Mouse (Mus musculus) neural tube, embryonic 12.5 days (tissue): ENCODE data around the gene Tagln2. TPM values are rescaled to one million over a fixed set of nuclear protein-coding genes. Genes with fewer than 3 reads are reported as not detected.
A peak's percentile ranks its signal among the peaks of the same experiment; 100 is the strongest.

Experiments
- ATAC-seq: fragments of 200-750 bp; cut with Nextera tagmentation; 2 replicates; pipeline ENCODE4 v1.8.0; 2017; ENCODE audit warnings: low read depth, mild to moderate bottlenecking, moderate TSS enrichment, moderate library complexity; ENCODE audit not compliant: low FRiP score
- H3K27ac ChIP-seq: fragments of 300-500 bp; sonication (generic); 2 replicates; pipeline ENCODE4 v1.5.1; 2016
- H3K27me3 ChIP-seq: fragments of 300-500 bp; sonication (generic); replicated peaks from 2 replicates; pipeline ENCODE4 v1.6.1; 2016; ENCODE audit warnings: mild to moderate bottlenecking
- H3K36me3 ChIP-seq: fragments of 300-500 bp; sonication (generic); 2 replicates; pipeline ENCODE4 v1.6.1; 2016; ENCODE audit warnings: mild to moderate bottlenecking
- H3K4me1 ChIP-seq: fragments of 300-500 bp; sonication (generic); 2 replicates; pipeline ENCODE4 v1.6.1; 2016
- H3K4me2 ChIP-seq: fragments of 300-500 bp; sonication (generic); replicated peaks from 2 replicates; pipeline ENCODE4 v1.6.1; 2016; ENCODE audit warnings: mild to moderate bottlenecking
- H3K4me3 ChIP-seq: fragments of 300-500 bp; sonication (generic); 2 replicates; pipeline ENCODE4 v1.5.1; 2016
- H3K9ac ChIP-seq: fragments of 300-500 bp; sonication (generic); 2 replicates; pipeline ENCODE4 v1.6.1; 2016; ENCODE audit warnings: mild to moderate bottlenecking
- H3K9me3 ChIP-seq: fragments of 300-500 bp; sonication (generic); 2 replicates; pipeline ENCODE4 v1.6.1; 2016; ENCODE audit warnings: mild to moderate bottlenecking
- WGBS: fragments of 180-500 bp; shearing (Covaris S2); methylation state at CpG from one replicate; pipeline ENCODE4 v1.1.7; 2016; 5-methylcytosine and 5-hydroxymethylcytosine counted together
- polyA plus RNA-seq: library from polyadenylated mRNA; unstranded; fragments of >200 nt; fragmentation: Nextera tagmentation; extraction: Ambion mirVana; gene quantifications from 2 replicates; pipeline ENCODE4 v1.2.1, GENCODE M21; 2016

The Tagln2 gene
- polyA plus RNA-seq, 1 experiment from 2014 or later = 131 TPM

DNA sequence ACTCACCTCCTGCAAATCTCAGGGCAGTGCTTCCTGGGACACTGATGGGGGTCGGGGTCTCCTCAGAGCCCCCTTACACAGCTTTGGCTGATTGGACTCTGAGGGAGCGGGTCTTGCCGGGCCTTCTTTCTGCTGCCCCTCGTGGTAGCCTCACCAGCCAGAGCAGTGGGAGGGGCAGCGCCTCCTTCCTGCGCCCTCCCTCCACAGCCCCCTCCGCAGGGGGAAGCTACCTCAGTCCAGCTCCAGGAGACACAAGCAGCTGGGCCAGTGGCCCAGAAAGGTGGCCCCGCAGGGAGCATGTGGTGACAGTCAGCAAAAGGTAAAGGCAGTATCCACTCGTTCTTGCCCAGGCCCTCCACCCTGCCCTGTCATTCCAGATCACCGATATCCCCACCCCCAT lies 2.4 kb upstream of the Tagln2 start:
- ATAC-seq = no peak
- no peak overlapping the region for H3K4me2 ChIP-seq
- H3K9me3 ChIP-seq = no peaks in the 10 kb centered on the region
- WGBS = 88% methylated on average over 10 of the region's 10 CpGs
- H3K4me3 ChIP-seq = no peak overlapping the region
- peaks cover 27% of the 10 kb centered on the region for H3K27me3 ChIP-seq
- peaks cover 25% of the 10 kb centered on the region for H3K4me1 ChIP-seq
- H3K27ac ChIP-seq = no peak overlapping the region
- peaks cover 62% of the 10 kb centered on the region for H3K36me3 ChIP-seq
- no peak overlapping the region for H3K9ac ChIP-seq

DNA sequence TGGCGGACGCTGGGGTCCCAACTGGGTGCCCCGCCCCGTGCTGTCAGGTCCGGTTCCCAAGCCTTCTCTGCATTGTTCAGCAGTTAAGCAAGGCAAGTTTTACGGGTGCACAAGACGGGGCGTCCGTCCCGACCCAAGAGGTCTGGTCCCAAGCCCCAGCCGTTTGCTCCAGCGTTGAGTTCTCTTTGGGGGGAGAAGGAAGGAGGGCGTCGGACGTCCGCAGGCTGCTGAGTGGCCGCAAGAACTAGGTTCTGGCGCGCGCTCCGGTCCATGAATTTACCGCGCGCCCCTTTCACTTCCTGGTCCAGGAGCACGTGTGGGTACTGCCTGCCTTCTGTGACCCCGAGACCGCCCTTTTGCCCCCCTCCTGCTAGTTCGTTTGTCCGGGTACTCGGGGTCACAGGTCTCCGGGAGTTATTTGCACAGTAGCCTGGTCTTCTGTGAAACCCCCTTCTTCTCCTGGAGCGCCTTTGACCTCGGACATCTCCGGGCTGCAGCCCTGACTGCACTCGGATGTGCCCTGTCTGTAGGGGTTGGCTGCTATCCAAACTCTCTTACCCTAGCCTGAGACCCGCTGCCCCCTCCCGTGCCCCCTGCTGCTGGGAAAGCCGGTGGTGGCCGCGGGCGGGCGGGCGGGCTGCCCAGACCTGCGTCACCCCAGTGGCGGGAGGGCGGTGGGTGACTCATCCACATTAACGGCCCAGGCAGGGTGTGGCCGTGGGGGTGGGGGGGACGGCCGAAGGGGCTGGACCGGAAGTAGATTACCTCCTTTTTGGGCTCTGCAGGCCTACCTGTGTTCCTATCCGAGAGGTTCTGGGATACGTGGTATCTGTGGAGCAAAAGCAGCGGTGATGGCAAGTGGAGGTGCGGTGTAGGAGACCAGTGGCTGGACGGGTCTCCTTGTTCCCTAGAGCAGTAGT lies 864 bp downstream of the Tagln2 start:
- Histone ChIP-seq H3K4me1 (peaks cover 52% of the 10 kb centered on the region), H3K36me3 (peaks cover 29% of the 10 kb centered on the region), H3K4me2 (peak overlapping the region; percentile 63), H3K9me3 (no peaks in the 10 kb centered on the region), H3K27ac (no peak overlapping the region), H3K27me3 (peaks cover 27% of the 10 kb centered on the region), H3K9ac (peak overlapping the region; percentile 54), H3K4me3 (peak overlapping the region; percentile 49)
- under 1% methylated on average over 56 of the region's 56 CpGs for WGBS
- ATAC-seq = peak; percentile 17

GRCm38 (mm10) chr1:172501371-172502144 lies 1.7 kb downstream of the Tagln2 start:
- Histone ChIP-seq H3K9ac (peak overlapping the region; percentile 54), H3K4me3 (peak overlapping the region; percentile 49), H3K36me3 (peaks cover 23% of the 10 kb centered on the region), H3K27ac (no peak overlapping the region), H3K9me3 (no peaks in the 10 kb centered on the region), H3K27me3 (peaks cover 27% of the 10 kb centered on the region), H3K4me1 (peaks cover 52% of the 10 kb centered on the region), H3K4me2 (peak overlapping the region; percentile 63)
- 26% methylated on average over 13 of the region's 13 CpGs for WGBS
- ATAC-seq = peak; percentile 3; the same call in 1 of the 2 replicates

- Histone ChIP-seq H3K4me1 (peaks cover 52% of the 10 kb centered on the region), H3K27ac (no peak overlapping the region), H3K4me2 (peak overlapping the region; percentile 63), H3K36me3 (peaks cover 15% of the 10 kb centered on the region), H3K27me3 (peaks cover 27% of the 10 kb centered on the region), H3K9me3 (no peaks in the 10 kb centered on the region), H3K9ac (no peak overlapping the region), H3K4me3 (no peak overlapping the region)
- 20% methylated on average over 12 of the region's 13 CpGs for WGBS
- ATAC-seq = peak; percentile 13; the same call in 1 of the 2 replicates
Observed at GRCm38 (mm10) chr1:172502145-172503110, 2.6 kb downstream of the Tagln2 start.

DNA sequence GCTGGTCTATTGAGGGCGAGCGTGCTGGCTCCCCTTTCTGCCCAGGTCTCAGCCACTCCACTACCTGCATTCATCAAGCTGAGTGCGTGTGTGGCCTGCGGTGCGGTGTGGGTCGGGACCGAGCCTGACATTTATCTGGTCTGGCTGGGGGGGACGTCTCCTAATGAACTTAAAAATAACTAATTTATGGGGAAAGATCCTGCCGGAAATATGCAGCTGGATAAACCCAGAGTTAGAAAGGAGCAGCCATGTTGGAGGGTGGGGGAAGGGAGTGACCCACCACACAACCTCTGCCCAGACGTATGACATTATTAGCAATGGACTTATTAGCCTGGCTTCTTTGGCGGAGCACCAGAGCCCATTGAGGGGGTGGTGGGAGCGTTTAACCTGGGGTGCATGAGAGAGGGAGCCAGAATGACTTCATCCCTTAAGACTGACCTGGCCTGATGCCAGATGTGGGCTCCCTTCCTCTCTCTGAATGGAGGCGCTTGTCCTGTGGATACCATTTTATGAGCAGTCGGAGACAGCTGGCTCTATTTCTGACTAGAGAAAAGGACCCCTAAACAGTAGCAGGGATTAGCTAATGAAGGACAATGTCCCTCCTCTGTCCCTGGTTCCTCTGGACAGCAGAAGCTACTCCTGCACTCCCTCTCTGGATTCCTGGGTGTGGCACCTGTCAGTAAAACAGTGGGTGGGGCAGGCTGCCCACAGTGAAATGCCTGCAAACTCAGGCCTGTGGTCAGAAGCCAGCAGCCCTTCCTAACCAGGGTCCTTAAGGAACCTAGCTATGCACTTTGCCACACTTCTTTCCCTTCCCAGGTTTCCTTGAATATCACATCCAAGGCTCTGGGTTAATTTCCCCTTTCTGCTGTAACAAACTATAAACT lies 3.5 kb downstream of the Tagln2 start:
- Histone ChIP-seq H3K36me3 (peaks cover 5% of the 10 kb centered on the region), H3K27me3 (peaks cover 27% of the 10 kb centered on the region), H3K4me1 (peaks cover 52% of the 10 kb centered on the region), H3K4me2 (peak overlapping the region; percentile 63), H3K9ac (no peak overlapping the region), H3K27ac (no peak overlapping the region), H3K9me3 (no peaks in the 10 kb centered on the region), H3K4me3 (no peak overlapping the region)
- peak; percentile 15; the same call in 1 of the 2 replicates for ATAC-seq
- 20% methylated on average over 14 of the region's 14 CpGs for WGBS

GRCm38 (mm10) chr1:172504756-172505155 lies 4.9 kb downstream of the Tagln2 start:
- Histone ChIP-seq H3K4me1 (peaks cover 51% of the 10 kb centered on the region), H3K4me2 (no peak overlapping the region), H3K9ac (no peak overlapping the region), H3K27me3 (peaks cover 15% of the 10 kb centered on the region), H3K9me3 (no peaks in the 10 kb centered on the region), H3K36me3 (0 out of 2 replicates have a peak, but pooled peaks cover 2% of the 10 kb centered on the region), H3K4me3 (no peak overlapping the region), H3K27ac (no peak overlapping the region)
- no peak for ATAC-seq
- WGBS = 83% methylated on average over 8 of the region's 8 CpGs

DNA sequence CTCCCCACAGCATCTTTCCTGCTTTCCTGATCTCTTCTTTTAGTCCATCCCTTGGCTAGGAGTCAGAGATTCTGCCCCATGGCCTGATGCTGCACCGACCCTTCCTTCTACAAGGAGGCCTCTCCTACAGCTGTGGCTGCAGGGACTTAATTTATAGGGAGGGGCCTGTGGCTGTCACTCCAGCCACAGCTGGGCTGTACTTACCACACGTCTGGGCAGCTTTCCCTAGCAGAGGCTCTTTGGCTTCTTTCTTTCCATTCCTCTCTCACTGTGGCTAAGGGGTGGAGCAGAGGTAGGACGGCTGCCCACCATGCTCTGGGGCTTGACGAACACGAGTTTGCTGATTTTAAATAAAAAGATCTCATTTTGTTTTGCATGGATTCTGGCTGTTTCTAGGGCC lies 7.2 kb downstream of the Tagln2 start:
- no peak for ATAC-seq
- Histone ChIP-seq H3K4me1 (peaks cover 31% of the 10 kb centered on the region), H3K27ac (no peak overlapping the region), H3K9ac (no peak overlapping the region), H3K36me3 (0 out of 2 replicates have a peak, but pooled peaks cover 2% of the 10 kb centered on the region), H3K27me3 (no peaks in the 10 kb centered on the region; the same call in 1 of the 2 replicates), H3K9me3 (no peaks in the 10 kb centered on the region), H3K4me3 (no peak overlapping the region), H3K4me2 (no peak overlapping the region)
- WGBS = 68% methylated on average over 5 of the region's 5 CpGs

- peaks cover 24% of the 10 kb centered on the region for H3K4me1 ChIP-seq
- H3K27me3 ChIP-seq = no peaks in the 10 kb centered on the region
- no peak overlapping the region for H3K27ac ChIP-seq
- WGBS = 94% methylated on average over 3 of the region's 3 CpGs
- ATAC-seq = no peak
- 0 out of 2 replicates have a peak, but pooled peaks cover 2% of the 10 kb centered on the region for H3K36me3 ChIP-seq
- H3K9me3 ChIP-seq = no peaks in the 10 kb centered on the region
- H3K4me2 ChIP-seq = no peak overlapping the region
- H3K4me3 ChIP-seq = no peak overlapping the region
- H3K9ac ChIP-seq = no peak overlapping the region
Observed at GRCm38 (mm10) chr1:172507701-172508100, 7.9 kb downstream of the Tagln2 start.

DNA sequence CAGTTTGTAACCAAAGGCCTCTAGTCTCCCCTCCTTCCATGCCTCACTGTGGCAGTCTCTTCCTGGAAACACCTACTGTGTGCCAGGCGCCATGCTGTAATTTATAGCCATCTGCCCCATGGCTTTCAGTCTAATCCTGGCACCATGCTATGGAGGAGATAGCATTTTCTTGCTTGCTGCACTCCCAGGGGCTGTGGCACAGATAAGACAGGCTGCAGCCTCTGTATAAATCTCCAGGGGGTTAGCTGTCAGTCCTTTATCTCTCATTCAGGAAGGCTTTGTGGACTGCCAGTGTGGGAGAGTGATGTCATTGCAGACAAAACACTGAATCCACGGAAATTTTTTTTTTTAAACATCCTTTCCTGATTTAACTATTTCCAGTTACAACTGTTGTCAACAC lies 8.3 kb downstream of the Tagln2 start:
- Histone ChIP-seq H3K9me3 (no peaks in the 10 kb centered on the region), H3K4me1 (peaks cover 19% of the 10 kb centered on the region), H3K36me3 (0 out of 2 replicates have a peak, but pooled peaks cover 2% of the 10 kb centered on the region), H3K27me3 (no peaks in the 10 kb centered on the region), H3K27ac (no peak overlapping the region), H3K4me3 (no peak overlapping the region), H3K4me2 (no peak overlapping the region), H3K9ac (no peak overlapping the region)
- no peak for ATAC-seq
- whole genome bisulfite sequencing = 40% methylated on average over 2 of the region's 2 CpGs

GRCm38 (mm10) chr1:172509235-172509634 lies 9.4 kb downstream of the Tagln2 start:
- Histone ChIP-seq H3K4me3 (no peak overlapping the region), H3K9ac (no peak overlapping the region), H3K9me3 (no peaks in the 10 kb centered on the region), H3K27me3 (no peaks in the 10 kb centered on the region), H3K4me1 (peaks cover 12% of the 10 kb centered on the region; the same call in 1 of the 2 replicates), H3K36me3 (0 out of 2 replicates have a peak, but pooled peaks cover 2% of the 10 kb centered on the region), H3K4me2 (no peak overlapping the region), H3K27ac (no peak overlapping the region)
- ATAC-seq = no peak
- WGBS = 83% methylated on average over 5 of the region's 5 CpGs
